Mouse (Mus musculus): ENCODE data around the gene Pold4. TPM values are rescaled to one million over a fixed set of nuclear protein-coding genes. Genes with fewer than 3 reads are reported as not detected.

Pold4 gene
- polyA plus RNA-seq, 1 experiment from 2014 or later, result 31.3 TPM

- Histone ChIP-seq H3K4me1 (ENCODE audit: control insufficient read depth, insufficient read depth, low read length) (peaks cover 10% of the 10 kb centered on the region; the same call in 1 of the 2 replicates), H3K4me2 (ENCODE audit: low read depth, low read length) (no peak overlapping the region), H3K4me3 (ENCODE audit: low read depth, low read length) (no peak overlapping the region), H3K9me3 (ENCODE audit: control insufficient read depth, low read length) (no peaks in the 10 kb centered on the region), H3K9ac (ENCODE audit: low read depth, low read length) (no peak overlapping the region), H3K36me3 (ENCODE audit: control insufficient read depth, insufficient read depth, low read length) (no peaks in the 10 kb centered on the region), H3K27ac (replicated peaks; ENCODE audit: low read depth, low read length) (no peak overlapping the region), H3K27me3 (replicated peaks; ENCODE audit: control insufficient read depth, insufficient read depth, low read length) (no peaks in the 10 kb centered on the region)
- 42% methylated on average over 5 of the region's 9 CpGs for WGBS
- no peak for ATAC-seq (ENCODE audit: low read depth)
- no peak for DNase-seq (ENCODE audit: low spot score)
Observed at GRCm38 (mm10) chr19:4229451-4230076, 2.1 kb upstream of the Pold4 start.

- no peak overlapping the region for H3K4me2 ChIP-seq (ENCODE audit: low read depth, low read length)
- no peak overlapping the region for H3K27ac ChIP-seq (replicated peaks; ENCODE audit: low read depth, low read length)
- WGBS, result 69% methylated on average over 8 of the region's 8 CpGs
- H3K36me3 ChIP-seq (ENCODE audit: control insufficient read depth, insufficient read depth, low read length), result no peaks in the 10 kb centered on the region
- no peaks in the 10 kb centered on the region for H3K9me3 ChIP-seq (ENCODE audit: control insufficient read depth, low read length)
- H3K4me3 ChIP-seq (ENCODE audit: low read depth, low read length), result no peak overlapping the region
- peaks cover 10% of the 10 kb centered on the region; the same call in 1 of the 2 replicates for H3K4me1 ChIP-seq (ENCODE audit: control insufficient read depth, insufficient read depth, low read length)
- ATAC-seq (ENCODE audit: low read depth), result no peak
- no peak overlapping the region for H3K9ac ChIP-seq (ENCODE audit: low read depth, low read length)
- no peak for DNase-seq (ENCODE audit: low spot score)
- H3K27me3 ChIP-seq (replicated peaks; ENCODE audit: control insufficient read depth, insufficient read depth, low read length), result no peaks in the 10 kb centered on the region
Observed at GRCm38 (mm10) chr19:4230415-4230814, 1.3 kb upstream of the Pold4 start.

GRCm38 (mm10) chr19:4232186-4232572 lies 480 bp downstream of the Pold4 start:
- peak overlapping the region; percentile 73 for H3K9ac ChIP-seq (ENCODE audit: low read depth, low read length)
- H3K4me3 ChIP-seq (ENCODE audit: low read depth, low read length), result peak overlapping the region; percentile 59
- H3K4me1 ChIP-seq (ENCODE audit: control insufficient read depth, insufficient read depth, low read length), result peaks cover 10% of the 10 kb centered on the region; the same call in 1 of the 2 replicates
- H3K9me3 ChIP-seq (ENCODE audit: control insufficient read depth, low read length), result no peaks in the 10 kb centered on the region
- no peaks in the 10 kb centered on the region for H3K27me3 ChIP-seq (replicated peaks; ENCODE audit: control insufficient read depth, insufficient read depth, low read length)
- no peak for DNase-seq (ENCODE audit: low spot score)
- peak overlapping the region; percentile 85 for H3K4me2 ChIP-seq (ENCODE audit: low read depth, low read length)
- 72% methylated on average over 2 of the region's 2 CpGs for WGBS
- H3K36me3 ChIP-seq (ENCODE audit: control insufficient read depth, insufficient read depth, low read length), result no peaks in the 10 kb centered on the region
- peak overlapping the region; percentile 61; the same call in 1 of the 2 replicates for H3K27ac ChIP-seq (replicated peaks; ENCODE audit: low read depth, low read length)
- ATAC-seq (ENCODE audit: low read depth), result no peak

DNA sequence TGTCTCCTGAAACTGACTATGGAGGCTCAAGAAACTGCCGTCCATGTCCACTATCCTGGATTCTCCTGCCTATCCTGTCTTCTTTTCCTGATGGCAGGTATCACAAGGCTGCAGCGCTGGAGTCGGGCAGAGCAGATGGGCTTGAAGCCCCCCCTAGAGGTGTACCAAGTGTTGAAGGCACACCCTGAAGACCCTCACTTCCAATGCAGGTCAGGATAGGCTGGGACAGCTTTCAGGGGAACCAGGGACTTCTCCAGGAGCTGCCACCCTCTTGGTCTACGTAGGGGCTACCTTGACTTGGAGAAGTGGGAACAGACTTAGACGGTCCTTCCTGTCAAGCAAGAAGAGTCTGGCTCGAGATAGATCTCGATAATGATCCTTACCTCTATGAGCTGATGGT lies 952 bp downstream of the Pold4 start:
- H3K36me3 ChIP-seq (ENCODE audit: control insufficient read depth, insufficient read depth, low read length), result no peaks in the 10 kb centered on the region
- no peaks in the 10 kb centered on the region for H3K9me3 ChIP-seq (ENCODE audit: control insufficient read depth, low read length)
- peak overlapping the region; percentile 85 for H3K4me2 ChIP-seq (ENCODE audit: low read depth, low read length)
- no peak for ATAC-seq (ENCODE audit: low read depth)
- no peak overlapping the region for H3K27ac ChIP-seq (replicated peaks; ENCODE audit: low read depth, low read length)
- H3K27me3 ChIP-seq (replicated peaks; ENCODE audit: control insufficient read depth, insufficient read depth, low read length), result no peaks in the 10 kb centered on the region
- WGBS, result 85% methylated on average over 7 of the region's 7 CpGs
- DNase-seq (ENCODE audit: low spot score), result no peak
- H3K4me1 ChIP-seq (ENCODE audit: control insufficient read depth, insufficient read depth, low read length), result peaks cover 10% of the 10 kb centered on the region; the same call in 1 of the 2 replicates
- no peak overlapping the region for H3K4me3 ChIP-seq (ENCODE audit: low read depth, low read length)
- H3K9ac ChIP-seq (ENCODE audit: low read depth, low read length), result peak overlapping the region; percentile 73; the same call in 1 of the 2 replicates

- no peak for ATAC-seq (ENCODE audit: low read depth)
Observed at GRCm38 (mm10) chr19:4234548-4234947, 2.8 kb downstream of the Pold4 start.

DNA sequence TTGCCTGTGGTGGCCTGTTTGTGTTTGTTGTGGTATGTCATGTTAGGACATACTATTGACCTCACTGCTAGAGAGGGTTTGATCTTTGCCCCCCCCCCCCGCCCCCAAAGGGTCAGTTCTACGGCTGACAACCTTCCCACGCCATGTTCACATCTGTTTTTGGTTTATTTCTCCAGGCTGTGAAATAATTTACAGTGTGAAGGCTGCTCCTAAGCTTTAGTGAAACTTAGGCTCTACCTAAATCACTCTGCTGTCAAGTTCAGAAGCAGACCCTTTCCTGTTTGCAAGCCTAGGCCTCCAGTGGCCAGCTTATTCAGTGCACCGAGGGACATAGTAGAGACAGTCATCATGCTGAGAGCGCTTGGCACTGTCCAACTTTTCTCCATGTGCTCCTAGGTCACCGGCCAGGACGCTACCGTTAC lies 8.6 kb downstream of the Pold4 start:
- no peak for DNase-seq (ENCODE audit: low spot score)
- H3K4me1 ChIP-seq (ENCODE audit: control insufficient read depth, insufficient read depth, low read length), result no peaks in the 10 kb centered on the region

More at GRCm38 (mm10) chr19:4234548-4234947, 2.8 kb downstream of the Pold4 start:
- Histone ChIP-seq H3K36me3 (ENCODE audit: control insufficient read depth, insufficient read depth, low read length) (no peaks in the 10 kb centered on the region), H3K27ac (replicated peaks; ENCODE audit: low read depth, low read length) (no peak overlapping the region), H3K9me3 (ENCODE audit: control insufficient read depth, low read length) (no peaks in the 10 kb centered on the region), H3K4me3 (ENCODE audit: low read depth, low read length) (no peak overlapping the region), H3K27me3 (replicated peaks; ENCODE audit: control insufficient read depth, insufficient read depth, low read length) (no peaks in the 10 kb centered on the region), H3K9ac (ENCODE audit: low read depth, low read length) (no peak overlapping the region), H3K4me2 (ENCODE audit: low read depth, low read length) (no peak overlapping the region), H3K4me1 (ENCODE audit: control insufficient read depth, insufficient read depth, low read length) (peaks cover 10% of the 10 kb centered on the region; the same call in 1 of the 2 replicates)
- 63% methylated on average over 4 of the region's 4 CpGs for WGBS
- no peak for DNase-seq (ENCODE audit: low spot score)

GRCm38 (mm10) chr19:4242416-4242815 lies 10.7 kb downstream of the Pold4 start:
- H3K4me2 ChIP-seq (ENCODE audit: low read depth, low read length), result no peak overlapping the region
- no peaks in the 10 kb centered on the region for H3K27me3 ChIP-seq (replicated peaks; ENCODE audit: control insufficient read depth, insufficient read depth, low read length)
- ATAC-seq (ENCODE audit: low read depth) (no peak), DNase-seq (ENCODE audit: low spot score) (no peak)
- WGBS, result 75% methylated on average over 3 of the region's 3 CpGs
- H3K27ac ChIP-seq (replicated peaks; ENCODE audit: low read depth, low read length), result no peak overlapping the region
- H3K4me3 ChIP-seq (ENCODE audit: low read depth, low read length), result no peak overlapping the region
- no peaks in the 10 kb centered on the region for H3K4me1 ChIP-seq (ENCODE audit: control insufficient read depth, insufficient read depth, low read length)
- H3K9me3 ChIP-seq (ENCODE audit: control insufficient read depth, low read length), result no peaks in the 10 kb centered on the region
- no peak overlapping the region for H3K9ac ChIP-seq (ENCODE audit: low read depth, low read length)
- H3K36me3 ChIP-seq (ENCODE audit: control insufficient read depth, insufficient read depth, low read length), result no peaks in the 10 kb centered on the region

More for the DNA sequence above, 8.6 kb downstream of the Pold4 start:
- 40% methylated on average over 8 of the region's 8 CpGs for whole genome bisulfite sequencing
- Histone ChIP-seq H3K9ac (ENCODE audit: low read depth, low read length) (no peak overlapping the region), H3K4me2 (ENCODE audit: low read depth, low read length) (no peak overlapping the region), H3K27ac (replicated peaks; ENCODE audit: low read depth, low read length) (no peak overlapping the region), H3K27me3 (replicated peaks; ENCODE audit: control insufficient read depth, insufficient read depth, low read length) (no peaks in the 10 kb centered on the region), H3K4me3 (ENCODE audit: low read depth, low read length) (no peak overlapping the region), H3K36me3 (ENCODE audit: control insufficient read depth, insufficient read depth, low read length) (no peaks in the 10 kb centered on the region), H3K9me3 (ENCODE audit: control insufficient read depth, low read length) (no peaks in the 10 kb centered on the region)
- no peak for ATAC-seq (ENCODE audit: low read depth)

- no peak overlapping the region for H3K4me2 ChIP-seq (ENCODE audit: low read depth, low read length)
- H3K4me3 ChIP-seq (ENCODE audit: low read depth, low read length), result no peak overlapping the region
- H3K9ac ChIP-seq (ENCODE audit: low read depth, low read length), result no peak overlapping the region
- H3K27me3 ChIP-seq (replicated peaks; ENCODE audit: control insufficient read depth, insufficient read depth, low read length), result no peaks in the 10 kb centered on the region
- H3K36me3 ChIP-seq (ENCODE audit: control insufficient read depth, insufficient read depth, low read length), result no peaks in the 10 kb centered on the region
- no peaks in the 10 kb centered on the region for H3K4me1 ChIP-seq (ENCODE audit: control insufficient read depth, insufficient read depth, low read length)
- no peaks in the 10 kb centered on the region for H3K9me3 ChIP-seq (ENCODE audit: control insufficient read depth, low read length)
- 77% methylated on average over 6 of the region's 6 CpGs for WGBS
- ATAC-seq (ENCODE audit: low read depth) (no peak), DNase-seq (ENCODE audit: low spot score) (no peak)
- no peak overlapping the region for H3K27ac ChIP-seq (replicated peaks; ENCODE audit: low read depth, low read length)
Observed at GRCm38 (mm10) chr19:4244775-4245174, 13.1 kb downstream of the Pold4 start.

DNA sequence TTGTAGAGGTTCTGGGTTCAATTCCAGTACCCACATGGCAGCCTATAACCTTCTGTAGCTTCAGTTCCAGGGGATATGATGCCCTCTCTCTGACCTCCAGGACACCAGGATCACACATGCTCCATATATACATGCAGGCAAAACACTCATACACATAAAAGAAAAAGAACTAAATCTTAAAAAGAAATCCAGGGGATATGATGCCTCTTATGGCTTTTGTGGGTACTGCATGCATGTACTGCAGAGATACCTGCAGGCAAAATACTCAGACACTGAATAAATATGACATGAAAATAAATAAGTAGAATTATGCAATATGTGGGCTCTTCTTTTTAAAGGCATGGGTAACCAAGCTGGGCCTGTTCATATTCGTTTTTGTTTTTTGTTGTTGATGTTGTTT lies 15.3 kb downstream of the Pold4 start:
- no peak for DNase-seq (ENCODE audit: low spot score)

More for the DNA sequence above, 15.3 kb downstream of the Pold4 start:
- H3K4me3 ChIP-seq (ENCODE audit: low read depth, low read length), result no peak overlapping the region
- no peaks in the 10 kb centered on the region for H3K36me3 ChIP-seq (ENCODE audit: control insufficient read depth, insufficient read depth, low read length)
- H3K27me3 ChIP-seq (replicated peaks; ENCODE audit: control insufficient read depth, insufficient read depth, low read length), result no peaks in the 10 kb centered on the region
- no peak overlapping the region for H3K9ac ChIP-seq (ENCODE audit: low read depth, low read length)
- no peaks in the 10 kb centered on the region for H3K4me1 ChIP-seq (ENCODE audit: control insufficient read depth, insufficient read depth, low read length)
- no peaks in the 10 kb centered on the region for H3K9me3 ChIP-seq (ENCODE audit: control insufficient read depth, low read length)
- H3K4me2 ChIP-seq (ENCODE audit: low read depth, low read length), result no peak overlapping the region
- 47% methylated on average over 1 of the region's 1 CpGs for WGBS
- ATAC-seq (ENCODE audit: low read depth), result no peak
- H3K27ac ChIP-seq (replicated peaks; ENCODE audit: low read depth, low read length), result no peak overlapping the region

Data from embryonic facial prominence, embryonic 14.5 days (tissue).